Mouse (Mus musculus) liver, embryonic 12.5 days (tissue): ENCODE results near the gene Sdf2l1. TPM values are rescaled to one million over a fixed set of nuclear protein-coding genes. Genes with fewer than 3 reads are reported as not detected.
"Not testable (repeated sequence)": the region's sequence is repeated elsewhere in the genome, so short reads cannot be mapped to it uniquely, and the experiment has no call there.

Experiments used
- ATAC-seq: fragments of 200-750 bp; cut with Nextera tagmentation; 2 replicates; pipeline ENCODE4 v1.8.0; 2017; ENCODE audit warnings: moderate number of reproducible peaks, mild to moderate bottlenecking, moderate library complexity
- H3K27ac ChIP-seq: fragments of 300-500 bp; sonication (generic); 2 replicates; pipeline ENCODE4 v1.5.1; 2016; ENCODE audit warnings: mild to moderate bottlenecking
- H3K27me3 ChIP-seq: fragments of 300-500 bp; sonication (generic); replicated peaks from 2 replicates; pipeline ENCODE4 v1.6.1; 2016; ENCODE audit warnings: mild to moderate bottlenecking, moderate library complexity
- H3K36me3 ChIP-seq: fragments of 300-500 bp; sonication (generic); 2 replicates; pipeline ENCODE4 v1.6.1; 2016; ENCODE audit warnings: mild to moderate bottlenecking, moderate library complexity
- H3K4me1 ChIP-seq: fragments of 300-500 bp; sonication (generic); 2 replicates; pipeline ENCODE4 v1.6.1; 2016
- H3K4me2 ChIP-seq: fragments of 300-500 bp; sonication (generic); 2 replicates; pipeline ENCODE4 v1.6.1; 2016; ENCODE audit warnings: mild to moderate bottlenecking, moderate library complexity
- H3K4me3 ChIP-seq: fragments of 300-500 bp; sonication (generic); 2 replicates; pipeline ENCODE4 v1.5.1; 2016; ENCODE audit warnings: mild to moderate bottlenecking, moderate library complexity
- H3K9ac ChIP-seq: fragments of 300-500 bp; sonication (generic); 2 replicates; pipeline ENCODE4 v1.6.1; 2016; ENCODE audit warnings: mild to moderate bottlenecking, moderate library complexity
- H3K9me3 ChIP-seq: fragments of 300-500 bp; sonication (generic); replicated peaks from 2 replicates; pipeline ENCODE4 v1.6.1; 2016; ENCODE audit warnings: mild to moderate bottlenecking, moderate library complexity
- WGBS: fragments of 180-500 bp; shearing (Covaris S2); methylation state at CpG from one replicate; pipeline ENCODE4 v1.1.7; 2016; ENCODE audit not compliant: insufficient replicate concordance; 5-methylcytosine and 5-hydroxymethylcytosine counted together
- polyA plus RNA-seq: library from polyadenylated mRNA; unstranded; fragments of >200 nt; fragmentation: Nextera tagmentation; extraction: Ambion mirVana; gene quantifications from 2 replicates; pipeline ENCODE4 v1.2.1, GENCODE M21; 2016

The Sdf2l1 gene
- polyA plus RNA-seq: 82.4 and 91.1 TPM in 2 replicates

GRCm38 (mm10) chr16:17132089-17132905 is at the start of gene Sdf2l1:
Gene Sdf2l1 (minus strand): TSS chr16:17132383.
- H3K27ac ChIP-seq: peak within 1 kb of the TSS; percentile 72
- H3K27me3 ChIP-seq: peaks cover 7% of the 10 kb centered on the region; the same call in 1 of the 2 replicates
- peaks cover 6% of the 10 kb centered on the region; the same call in 1 of the 2 replicates for H3K36me3 ChIP-seq
- H3K9ac ChIP-seq: peak within 1 kb of the TSS; percentile 78
- peak within 1 kb of the TSS; percentile 99 for H3K4me2 ChIP-seq
- H3K9me3 ChIP-seq: no peaks in the 10 kb centered on the region
- H3K4me1 ChIP-seq: peaks cover 20% of the 10 kb centered on the region
- peak; percentile 97 for ATAC-seq
- H3K4me3 ChIP-seq: peak within 1 kb of the TSS; percentile 70
- WGBS: under 1% methylated on average over 47 of the region's 47 CpGs

- Histone ChIP-seq H3K4me3 (no peak overlapping the region), H3K27ac (no peak overlapping the region; the same call in 1 of the 2 replicates), H3K9me3 (no peaks in the 10 kb centered on the region), H3K4me2 (no peak overlapping the region), H3K9ac (no peak overlapping the region), H3K4me1 (peaks cover 48% of the 10 kb centered on the region), H3K27me3 (no peaks in the 10 kb centered on the region), H3K36me3 (peaks cover 39% of the 10 kb centered on the region)
- ATAC-seq: no peak
- 58% methylated on average over 4 of the region's 4 CpGs for WGBS
Measured at GRCm38 (mm10) chr16:17181382-17181781, 49.2 kb upstream of the Sdf2l1 start.

DNA sequence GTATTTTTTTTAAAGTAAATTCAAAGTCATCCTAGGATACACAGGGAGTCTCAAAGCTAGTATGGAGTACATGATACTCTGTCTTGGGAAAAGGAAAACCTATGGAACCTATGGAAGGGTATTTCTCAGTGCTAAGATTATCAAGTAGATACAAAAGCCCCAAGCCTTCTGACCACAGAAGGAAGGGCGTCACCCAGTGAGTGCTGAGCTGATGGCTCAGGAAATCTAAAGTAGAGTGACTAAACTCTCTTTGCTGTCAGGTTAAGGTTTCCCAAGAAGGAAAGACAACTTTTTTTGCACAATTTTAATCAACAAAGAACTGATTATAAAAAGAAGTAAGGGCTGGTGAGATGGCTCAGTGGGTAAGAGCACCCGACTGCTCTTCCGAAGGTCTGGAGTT is 47.5 kb upstream of the Sdf2l1 start:
- Histone ChIP-seq H3K36me3 (peaks cover 39% of the 10 kb centered on the region), H3K4me3 (no peak overlapping the region), H3K4me2 (no peak overlapping the region), H3K9me3 (no peaks in the 10 kb centered on the region), H3K4me1 (peaks cover 49% of the 10 kb centered on the region), H3K27ac (no peak overlapping the region), H3K9ac (no peak overlapping the region), H3K27me3 (no peaks in the 10 kb centered on the region)
- ATAC-seq: no peak
- WGBS: 65% methylated on average over 3 of the region's 3 CpGs

- Histone ChIP-seq H3K9me3 (no peaks in the 10 kb centered on the region), H3K9ac (no peak overlapping the region), H3K36me3 (peaks cover 54% of the 10 kb centered on the region), H3K4me1 (peaks cover 45% of the 10 kb centered on the region), H3K27ac (no peak overlapping the region), H3K4me2 (no peak overlapping the region), H3K27me3 (no peaks in the 10 kb centered on the region), H3K4me3 (no peak overlapping the region)
- no peak for ATAC-seq
- WGBS: 79% methylated on average over 1 of the region's 1 CpGs
Measured at GRCm38 (mm10) chr16:17177623-17178170, 45.5 kb upstream of the Sdf2l1 start.

- 70% methylated on average over 2 of the region's 2 CpGs for whole genome bisulfite sequencing
- Histone ChIP-seq H3K9ac (no peak overlapping the region), H3K4me3 (no peak overlapping the region), H3K36me3 (peaks cover 73% of the 10 kb centered on the region), H3K4me1 (peaks cover 25% of the 10 kb centered on the region), H3K27me3 (no peaks in the 10 kb centered on the region), H3K27ac (no peak overlapping the region), H3K9me3 (no peaks in the 10 kb centered on the region), H3K4me2 (no peak overlapping the region)
- peak; percentile 28; the same call in 1 of the 2 replicates for ATAC-seq
Measured at GRCm38 (mm10) chr16:17175765-17176164, 43.6 kb upstream of the Sdf2l1 start.

- H3K4me3 ChIP-seq: no peak overlapping the region
- H3K36me3 ChIP-seq: peaks cover 86% of the 10 kb centered on the region
- H3K9ac ChIP-seq: no peak overlapping the region
- no peaks in the 10 kb centered on the region for H3K9me3 ChIP-seq
- no peaks in the 10 kb centered on the region for H3K27me3 ChIP-seq
- no peak for ATAC-seq
- no peak overlapping the region for H3K4me2 ChIP-seq
- H3K4me1 ChIP-seq: no peaks in the 10 kb centered on the region
- H3K27ac ChIP-seq: no peak overlapping the region
- 81% methylated on average over 5 of the region's 5 CpGs for WGBS
Measured at GRCm38 (mm10) chr16:17168049-17168448, 35.9 kb upstream of the Sdf2l1 start.

DNA sequence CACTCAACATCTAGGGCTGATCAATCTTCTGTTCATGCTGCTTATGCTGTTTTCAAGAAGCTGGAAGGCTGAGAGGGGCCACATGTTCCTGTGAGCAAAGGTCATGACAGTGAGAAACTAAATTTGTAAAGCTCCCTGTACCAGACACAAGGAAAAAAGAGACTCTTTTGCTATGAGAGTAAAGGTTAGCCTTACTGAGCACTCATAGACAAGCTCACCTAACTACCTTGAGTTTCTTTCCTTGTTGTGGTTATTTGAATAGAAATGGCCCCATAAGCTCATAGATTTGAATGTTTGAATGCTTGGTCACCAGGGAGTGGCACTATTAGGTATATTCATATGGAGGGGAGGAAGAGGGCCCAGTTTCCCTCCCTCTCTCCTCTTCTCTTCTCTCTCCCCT is 35.0 kb upstream of the Sdf2l1 start:
- Histone ChIP-seq H3K27me3 (no peaks in the 10 kb centered on the region), H3K27ac (no peak overlapping the region), H3K4me2 (no peak overlapping the region), H3K9me3 (no peaks in the 10 kb centered on the region), H3K4me1 (no peaks in the 10 kb centered on the region), H3K36me3 (peaks cover 84% of the 10 kb centered on the region), H3K4me3 (no peak overlapping the region), H3K9ac (no peak overlapping the region)
- no peak for ATAC-seq

DNA sequence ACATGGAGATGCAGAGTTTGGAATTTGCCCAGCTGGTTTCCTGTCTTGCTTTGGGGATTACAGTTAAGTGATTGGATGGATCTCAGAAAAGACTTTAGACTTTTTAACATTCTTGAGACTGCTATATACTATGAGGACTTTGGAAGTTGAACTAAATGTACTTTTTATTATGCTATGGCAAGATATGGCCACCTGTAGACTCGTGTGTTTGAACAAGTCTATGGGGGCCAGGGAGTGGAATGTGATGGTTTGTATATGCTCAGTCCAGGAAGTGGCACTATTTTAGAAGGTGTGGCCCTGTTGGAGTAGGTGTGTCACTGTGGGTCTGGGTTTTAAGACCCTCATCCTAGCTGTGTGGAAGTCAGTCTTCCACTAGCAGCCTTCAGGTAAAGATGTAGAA is 33.3 kb upstream of the Sdf2l1 start:
- H3K9me3 ChIP-seq, H3K4me2 ChIP-seq, H3K4me3 ChIP-seq, H3K27me3 ChIP-seq, H3K27ac ChIP-seq, H3K4me1 ChIP-seq, H3K9ac ChIP-seq, ATAC-seq: not testable (repeated sequence)
- peaks cover 76% of the 10 kb centered on the region for H3K36me3 ChIP-seq
- WGBS: 71% methylated on average over 1 of the region's 1 CpGs

DNA sequence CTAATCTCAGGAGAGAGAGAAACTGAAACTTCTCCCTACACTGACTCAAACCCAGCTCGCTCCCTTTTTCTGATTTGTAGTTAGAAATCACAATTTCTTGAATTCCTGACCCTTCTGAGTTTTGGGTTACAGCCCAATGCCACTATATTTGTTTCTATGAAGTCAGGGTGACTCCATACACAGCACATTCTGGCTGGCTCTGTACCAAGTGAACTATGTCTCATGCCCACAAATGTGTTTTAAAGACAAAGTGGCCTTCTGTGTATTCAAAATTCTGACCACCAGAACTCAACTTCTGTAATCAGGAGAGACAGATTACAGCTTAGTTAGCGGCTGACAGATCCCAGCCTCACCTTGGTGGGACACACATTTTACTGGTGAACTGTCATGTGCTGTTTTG is 22.2 kb upstream of the Sdf2l1 start:
- Histone ChIP-seq H3K9me3 (no peaks in the 10 kb centered on the region), H3K4me3 (no peak overlapping the region), H3K27ac (no peak overlapping the region), H3K27me3 (no peaks in the 10 kb centered on the region), H3K4me1 (no peaks in the 10 kb centered on the region), H3K9ac (no peak overlapping the region), H3K4me2 (no peak overlapping the region), H3K36me3 (peaks cover 83% of the 10 kb centered on the region)
- 82% methylated on average over 2 of the region's 2 CpGs for whole genome bisulfite sequencing
- ATAC-seq: no peak

- Histone ChIP-seq H3K4me2 (no peak overlapping the region), H3K9ac (no peak overlapping the region), H3K36me3 (peaks cover 59% of the 10 kb centered on the region), H3K4me3 (no peak overlapping the region), H3K9me3 (no peaks in the 10 kb centered on the region), H3K27me3 (no peaks in the 10 kb centered on the region), H3K27ac (no peak overlapping the region), H3K4me1 (peaks cover 19% of the 10 kb centered on the region)
- ATAC-seq: no peak
- 82% methylated on average over 4 of the region's 4 CpGs for WGBS
Measured at GRCm38 (mm10) chr16:17151874-17152273, 19.7 kb upstream of the Sdf2l1 start.

GRCm38 (mm10) chr16:17150520-17151258 is 18.5 kb upstream of the Sdf2l1 start:
- no peak overlapping the region for H3K9ac ChIP-seq
- ATAC-seq: no peak
- no peaks in the 10 kb centered on the region for H3K27me3 ChIP-seq
- H3K4me2 ChIP-seq: no peak overlapping the region
- peaks cover 47% of the 10 kb centered on the region for H3K36me3 ChIP-seq
- no peak overlapping the region for H3K27ac ChIP-seq
- peaks cover 22% of the 10 kb centered on the region for H3K4me1 ChIP-seq
- whole genome bisulfite sequencing: 71% methylated on average over 7 of the region's 7 CpGs
- no peaks in the 10 kb centered on the region for H3K9me3 ChIP-seq
- no peak overlapping the region for H3K4me3 ChIP-seq

DNA sequence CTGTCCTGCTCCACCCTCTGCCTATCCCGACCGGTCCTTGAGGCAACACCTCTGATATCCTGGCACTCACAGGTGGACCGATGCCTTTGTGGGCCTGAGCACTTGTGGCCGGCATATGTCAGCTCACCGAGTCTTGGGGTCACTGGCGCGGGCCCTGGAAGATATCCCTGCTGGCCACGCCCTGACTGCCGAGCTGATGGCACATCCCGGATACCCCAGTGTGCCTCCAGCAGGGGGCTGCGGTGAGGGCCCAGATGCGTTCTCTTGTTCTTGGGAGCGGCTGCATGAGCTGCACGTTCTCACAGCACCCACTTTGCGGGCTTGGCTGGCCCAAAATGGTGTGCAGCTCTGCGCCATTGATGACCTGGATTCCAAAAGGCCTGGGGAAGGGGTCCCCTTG is 15.9 kb upstream of the Sdf2l1 start:
- Histone ChIP-seq H3K4me3 (peak overlapping the region; percentile 69), H3K4me1 (peaks cover 22% of the 10 kb centered on the region), H3K9ac (peak overlapping the region; percentile 71), H3K27ac (peak overlapping the region; percentile 41; the same call in 1 of the 2 replicates), H3K36me3 (peaks cover 24% of the 10 kb centered on the region), H3K9me3 (no peaks in the 10 kb centered on the region), H3K27me3 (no peaks in the 10 kb centered on the region), H3K4me2 (peak overlapping the region; percentile 99)
- 4% methylated on average over 16 of the region's 16 CpGs for WGBS
- peak; percentile 51 for ATAC-seq
